Mouse (Mus musculus) spleen, adult 2 months (tissue): ENCODE measurements around the gene Rerg. TPM values are rescaled to one million over a fixed set of nuclear protein-coding genes. Genes with fewer than 3 reads are reported as not detected.

Source experiments
- DNase-seq, 2 experiments: peaks; one replicate each; pipeline versions ENCODE4 v3.0.0 to v3.0.0-alpha.2; 2012 to 2021; ENCODE audit warnings: low spot score in 2 of 2, low read depth in 1 of 2
- H3K27ac ChIP-seq: fragments of 200-500 bp; 2 replicates; pipeline ENCODE4 v1.5.1; 2012; ENCODE audit warnings: low read length, inconsistent platforms; ENCODE audit not compliant: insufficient read depth
- H3K27me3 ChIP-seq: fragments of 200-500 bp; 2 replicates; pipeline ENCODE4 v1.6.1; 2012; ENCODE audit warnings: mild to moderate bottlenecking, moderate library complexity, low read length, inconsistent platforms; ENCODE audit not compliant: control insufficient read depth, insufficient read depth
- H3K36me3 ChIP-seq: fragments of 200-500 bp; 2 replicates; pipeline ENCODE4 v1.6.1; 2012; ENCODE audit warnings: mild to moderate bottlenecking, low read length, inconsistent platforms; ENCODE audit not compliant: control insufficient read depth, insufficient read depth
- H3K4me1 ChIP-seq: fragments of 200-500 bp; 2 replicates; pipeline ENCODE4 v1.6.1; 2011; ENCODE audit warnings: inconsistent platforms; ENCODE audit not compliant: control insufficient read depth, insufficient read depth, insufficient read length
- H3K4me3 ChIP-seq: fragments of 200-500 bp; 2 replicates; pipeline ENCODE4 v1.5.1; 2011; ENCODE audit warnings: mild to moderate bottlenecking, inconsistent platforms; ENCODE audit not compliant: insufficient read depth, insufficient read length; ENCODE audit errors: extremely low read depth
- CTCF ChIP-seq: fragments of 200-500 bp; IDR thresholded peaks from 2 replicates; pipeline ENCODE4 v1.5.1; 2011; ENCODE audit warnings: mild to moderate bottlenecking, inconsistent platforms; ENCODE audit not compliant: insufficient read depth, insufficient read length, insufficient replicate concordance; ENCODE audit errors: extremely low read depth
- POLR2A ChIP-seq: fragments of 200-500 bp; IDR thresholded peaks from 2 replicates; pipeline ENCODE4 v1.6.1; 2011; ENCODE audit warnings: low read depth, low read length, inconsistent platforms
- WGBS: fragments of 180-500 bp; shearing (Covaris S2); methylation state at CpG from one replicate; pipeline ENCODE4 v1.1.7; 2018; 5-methylcytosine and 5-hydroxymethylcytosine counted together
- polyA plus RNA-seq: library from polyadenylated mRNA; depleted of rRNA; stranded (reverse); fragments of >200 nt; gene quantifications from 2 replicates; pipeline ENCODE4 v1.2.3, GENCODE M21; 2012

The Rerg gene
- polyA plus RNA-seq, 1 experiment: 0.07 TPM

DNA sequence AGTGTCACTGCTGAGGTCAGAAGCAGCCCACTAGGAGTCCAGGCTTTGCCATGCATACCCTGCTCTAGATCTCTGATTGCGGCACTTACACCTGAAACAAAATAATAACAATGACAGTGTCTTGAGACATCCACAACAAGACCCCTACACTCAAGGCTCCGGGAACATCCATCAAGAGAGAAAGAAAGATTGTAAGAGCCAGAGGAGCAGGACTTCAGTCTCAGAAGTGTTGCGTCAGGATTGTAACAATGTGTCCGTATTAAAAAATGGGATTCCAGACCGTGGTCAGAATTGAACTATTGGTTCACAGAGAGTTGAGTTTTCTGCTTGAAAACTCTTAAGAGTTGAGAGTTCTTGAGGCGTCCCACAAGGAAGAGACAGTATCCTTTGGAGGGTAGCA is 10.3 kb upstream of the Rerg start:
- no peak for DNase-seq
- H3K36me3 ChIP-seq: no peaks in the 10 kb centered on the region
- TF ChIP-seq POLR2A (no peak), CTCF (no peak)
- no peaks in the 10 kb centered on the region for H3K4me1 ChIP-seq
- H3K27ac ChIP-seq: no peak overlapping the region
- no peak overlapping the region for H3K4me3 ChIP-seq
- WGBS: 79% methylated on average over 6 of the region's 6 CpGs
- H3K27me3 ChIP-seq: no peaks in the 10 kb centered on the region

DNA sequence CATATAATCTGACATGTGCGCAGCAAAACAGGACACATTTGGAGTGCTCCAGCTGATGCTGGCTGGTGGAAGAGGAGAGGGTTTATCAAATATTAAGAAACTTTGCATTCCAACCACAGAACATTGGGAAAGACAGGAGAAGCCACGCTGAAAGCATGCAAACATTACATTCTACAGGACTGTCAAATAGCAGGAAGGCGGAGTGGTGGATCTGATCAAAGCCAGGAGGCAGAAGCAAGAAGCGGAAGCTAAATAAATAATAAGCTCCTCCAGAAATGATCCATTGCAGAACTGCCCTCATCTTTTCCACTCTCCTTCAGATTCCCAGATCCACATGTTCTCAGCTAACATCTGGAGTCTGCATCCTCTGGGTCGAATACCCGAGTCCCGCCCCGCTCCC is 9.8 kb upstream of the Rerg start:
- TF ChIP-seq POLR2A: no peak

DNA sequence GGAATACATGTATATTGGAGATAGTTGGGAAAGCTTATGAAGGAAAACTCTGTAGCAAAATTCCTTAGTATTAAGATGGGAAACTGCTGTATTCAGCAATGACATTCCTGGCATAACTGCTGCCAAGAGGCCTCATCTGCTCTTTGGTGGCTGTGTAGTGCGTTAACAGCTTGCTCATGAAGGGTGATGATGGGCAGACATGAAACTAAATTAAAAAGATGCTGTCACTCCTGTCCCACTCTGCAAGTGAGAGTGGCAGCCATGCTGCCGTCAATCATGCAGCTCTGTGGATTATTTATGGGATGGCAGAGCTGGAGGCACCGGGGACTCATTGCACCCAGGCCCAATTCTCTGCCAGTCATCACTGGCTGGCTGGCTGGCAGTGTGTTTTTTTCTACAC is 8.7 kb upstream of the Rerg start:
- Histone ChIP-seq H3K27ac (no peak overlapping the region), H3K4me1 (no peaks in the 10 kb centered on the region), H3K27me3 (no peaks in the 10 kb centered on the region), H3K36me3 (no peaks in the 10 kb centered on the region), H3K4me3 (no peak overlapping the region)
- no peak for DNase-seq
- TF ChIP-seq POLR2A (no peak), CTCF (no peak)
- WGBS: 78% methylated on average over 3 of the region's 3 CpGs

More for the DNA sequence above, 9.8 kb upstream of the Rerg start:
- no peak for DNase-seq
- Histone ChIP-seq H3K36me3 (no peaks in the 10 kb centered on the region), H3K4me1 (no peaks in the 10 kb centered on the region), H3K27me3 (no peaks in the 10 kb centered on the region), H3K27ac (no peak overlapping the region), H3K4me3 (no peak overlapping the region)
- WGBS: 71% methylated on average over 8 of the region's 8 CpGs

DNA sequence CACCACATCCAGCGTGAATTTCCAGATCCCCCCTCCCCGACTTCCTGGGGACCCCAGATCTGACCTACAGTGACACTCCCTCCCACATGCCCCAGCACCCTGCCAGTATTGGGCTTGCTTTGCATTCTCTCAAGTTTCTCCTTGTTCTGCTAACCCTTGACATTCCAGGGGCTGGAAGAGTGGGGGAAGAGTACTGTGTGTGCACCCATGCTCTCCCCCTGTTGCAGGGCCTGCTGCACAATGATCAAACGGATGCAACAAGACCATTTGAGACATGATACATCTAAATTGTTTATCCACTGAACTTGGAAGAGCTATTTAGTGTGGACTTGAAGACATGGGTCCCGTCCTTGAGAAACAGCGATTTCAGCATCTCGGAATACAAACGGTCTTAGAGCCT is 349 bp upstream of the Rerg start:
- no peaks in the 10 kb centered on the region for H3K36me3 ChIP-seq
- H3K4me3 ChIP-seq: no peak overlapping the region
- no peak for DNase-seq
- WGBS: 82% methylated on average over 7 of the region's 7 CpGs
- TF ChIP-seq CTCF: no peak
- peaks cover 2% of the 10 kb centered on the region for H3K27me3 ChIP-seq
- no peak overlapping the region for H3K27ac ChIP-seq
- no peaks in the 10 kb centered on the region; the same call in 1 of the 2 replicates for H3K4me1 ChIP-seq

DNA sequence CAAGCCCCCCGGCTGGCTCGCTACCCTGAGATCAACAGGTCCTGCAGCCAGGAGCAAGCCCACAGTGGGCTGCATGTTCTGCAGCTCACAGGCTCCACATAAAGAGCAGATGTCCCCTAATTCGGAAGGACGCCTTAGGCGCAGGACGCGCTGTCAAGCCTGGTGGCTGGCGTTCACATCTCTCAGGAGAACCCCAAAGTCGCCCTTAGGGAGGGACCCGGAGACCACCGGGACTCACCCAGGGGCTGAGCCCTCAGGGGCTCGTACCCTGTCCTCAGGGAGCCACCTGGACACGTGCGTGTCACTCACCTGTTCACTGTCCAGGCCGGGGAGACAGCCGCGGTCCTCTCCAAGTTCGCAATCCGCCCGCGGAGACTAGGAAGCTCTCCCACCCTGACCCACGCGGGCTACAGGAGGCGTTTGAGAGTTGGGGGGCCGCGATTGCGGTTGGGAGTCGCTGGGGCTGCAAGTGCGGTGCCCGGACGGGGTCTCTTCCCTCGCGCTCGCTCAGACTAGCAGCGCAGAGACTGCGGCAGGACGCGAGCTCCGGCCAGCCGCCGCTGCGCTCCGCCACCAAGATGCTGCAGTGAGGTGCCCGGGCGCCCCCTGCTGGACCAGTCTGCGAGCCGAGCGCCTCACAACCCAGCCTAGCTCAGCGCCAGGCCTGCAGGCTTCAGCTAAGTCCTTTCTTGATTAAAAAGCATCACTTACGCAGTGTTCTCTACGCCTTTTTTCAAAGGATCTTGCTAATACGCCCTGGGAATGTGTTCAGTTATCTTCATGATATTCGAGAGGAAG is 927 bp downstream of the Rerg start:
- peaks cover 2% of the 10 kb centered on the region for H3K27me3 ChIP-seq
- peak; percentile 29 to 79 for DNase-seq
- H3K36me3 ChIP-seq: no peaks in the 10 kb centered on the region
- H3K27ac ChIP-seq: no peak overlapping the region
- H3K4me3 ChIP-seq: peak overlapping the region; percentile 24; the same call in 1 of the 2 replicates
- WGBS: 4% methylated on average over 53 of the region's 53 CpGs
- TF ChIP-seq CTCF: peak; percentile 83
- no peak for TF ChIP-seq POLR2A
- no peaks in the 10 kb centered on the region; the same call in 1 of the 2 replicates for H3K4me1 ChIP-seq

DNA sequence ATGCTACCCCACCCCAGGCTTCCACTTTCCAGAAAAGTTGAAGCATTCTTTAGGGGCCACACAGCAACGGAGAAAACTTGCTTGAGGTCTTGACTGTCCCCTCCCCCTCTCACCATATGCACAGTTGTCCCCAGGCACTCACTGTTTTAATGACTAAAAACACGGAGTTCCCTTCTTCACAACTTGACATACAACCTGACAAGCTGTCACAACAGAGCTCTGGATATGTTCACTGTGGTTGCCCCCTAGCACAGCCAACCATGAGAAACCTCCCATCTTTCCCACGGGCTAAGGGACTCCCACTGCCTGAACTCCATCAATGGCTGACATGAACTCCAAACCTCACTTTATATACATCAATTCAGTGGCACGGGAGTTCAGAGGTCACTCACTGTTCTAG is 3.5 kb downstream of the Rerg start:
- H3K27ac ChIP-seq: no peak overlapping the region
- no peaks in the 10 kb centered on the region for H3K36me3 ChIP-seq
- H3K4me1 ChIP-seq: no peaks in the 10 kb centered on the region; the same call in 1 of the 2 replicates
- TF ChIP-seq CTCF: no peak
- TF ChIP-seq POLR2A: no peak
- no peak for DNase-seq
- H3K4me3 ChIP-seq: no peak overlapping the region
- WGBS: 64% methylated on average over 4 of the region's 4 CpGs
- peaks cover 2% of the 10 kb centered on the region for H3K27me3 ChIP-seq

DNA sequence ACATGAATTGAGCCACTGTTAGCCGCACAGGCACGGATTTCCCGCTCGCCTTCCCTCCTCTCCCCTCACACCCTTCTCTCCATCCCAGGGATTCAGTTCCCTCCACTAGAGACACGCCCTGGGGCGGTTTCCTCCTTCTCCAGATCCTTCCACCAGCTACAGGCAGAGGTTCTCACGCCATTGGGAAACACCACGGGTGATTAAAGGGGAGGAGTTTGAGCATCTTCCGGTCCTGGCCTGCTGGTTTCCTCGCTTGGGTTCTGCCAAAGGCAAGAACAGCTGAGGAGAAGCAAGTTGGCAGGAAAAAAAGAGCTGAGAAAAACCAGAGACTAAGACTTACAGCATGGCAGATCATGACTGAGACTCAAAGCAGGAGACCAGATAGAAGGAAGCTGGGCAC is 6.7 kb downstream of the Rerg start:
- H3K36me3 ChIP-seq: no peaks in the 10 kb centered on the region
- 76% methylated on average over 10 of the region's 10 CpGs for WGBS
- H3K27ac ChIP-seq: no peak overlapping the region
- no peak for DNase-seq
- H3K4me1 ChIP-seq: no peaks in the 10 kb centered on the region
- no peaks in the 10 kb centered on the region for H3K27me3 ChIP-seq
- no peak overlapping the region for H3K4me3 ChIP-seq
- TF ChIP-seq POLR2A (no peak), CTCF (no peak)
